Mouse (Mus musculus): Measurements from ENCODE around the gene 4933428G20Rik. TPM values are rescaled to one million over a fixed set of nuclear protein-coding genes. Genes with fewer than 3 reads are reported as not detected.

4933428G20Rik gene
- polyA plus RNA-seq, 1 experiment from 2014 or later, result 0.32 TPM

DNA sequence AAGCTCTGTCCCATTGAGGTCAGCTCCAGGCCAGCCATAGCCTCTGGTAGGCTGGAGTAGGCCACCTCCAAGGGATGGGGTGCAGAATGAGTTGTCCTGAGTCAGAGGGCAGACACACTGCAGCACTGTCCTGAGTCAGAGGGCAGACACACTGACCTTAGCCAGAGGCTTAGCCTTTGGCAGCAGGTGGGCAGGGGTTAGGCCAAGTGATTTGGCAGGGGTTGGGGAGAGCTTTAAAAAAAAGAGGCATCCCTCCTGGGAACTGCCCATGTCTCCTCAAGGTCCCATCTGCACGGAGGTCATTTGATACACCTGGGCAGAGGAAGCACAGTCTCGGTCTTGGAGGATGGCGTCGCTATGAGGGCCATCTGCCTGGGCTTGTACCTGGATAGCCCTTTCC, 36.1 kb downstream of the 4933428G20Rik start:
- TF ChIP-seq EP300 (IDR thresholded peaks at IDR 0.05) (no peak), CTCF (IDR thresholded peaks at IDR 0.05) (no peak)
- no peaks in the 10 kb centered on the region for H3K27me3 ChIP-seq (replicated peaks; ENCODE audit: insufficient read depth, low read length)
- H3K36me3 ChIP-seq (ENCODE audit: insufficient read depth, low read length), result peaks cover 53% of the 10 kb centered on the region; the same call in 1 of the 2 replicates
- H3K4me2 ChIP-seq (replicated peaks; ENCODE audit: low read depth, low read length), result no peak overlapping the region
- no peak overlapping the region for H3K9ac ChIP-seq (replicated peaks; ENCODE audit: low read depth)
- H3K9me3 ChIP-seq (ENCODE audit: low read length), result no peaks in the 10 kb centered on the region
- no peak overlapping the region for H3K27ac ChIP-seq (ENCODE audit: low read length)
- no peak for DNase-seq (ENCODE audit: low spot score)
- H3K4me3 ChIP-seq (ENCODE audit: low read depth, low read length), result no peak overlapping the region
- no peak for ATAC-seq
- no peaks in the 10 kb centered on the region for H3K4me1 ChIP-seq (ENCODE audit: insufficient read depth, low read depth, low read length)
- WGBS, result 97% methylated on average over 4 of the region's 4 CpGs

DNA sequence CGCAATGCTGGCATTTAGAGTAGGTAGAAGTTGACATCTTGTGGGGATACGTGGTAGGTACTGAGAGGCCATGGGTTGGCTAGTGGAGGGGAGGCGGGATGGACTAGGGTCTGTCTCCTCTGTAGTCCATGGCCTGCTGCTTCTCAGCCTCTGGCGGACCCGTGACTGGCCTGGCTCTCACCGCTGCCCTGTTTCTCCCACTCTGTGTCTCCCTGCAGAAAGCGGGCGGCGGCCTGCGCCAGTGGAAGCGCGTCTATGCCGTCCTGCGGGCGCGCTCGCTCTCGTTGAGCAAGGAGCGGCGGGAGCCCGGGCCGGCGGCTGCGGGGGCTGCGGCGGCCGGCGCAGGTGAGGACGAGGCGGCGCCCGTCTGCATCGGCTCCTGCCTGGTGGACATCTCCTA, 37.0 kb downstream of the 4933428G20Rik start:
- no peaks in the 10 kb centered on the region for H3K27me3 ChIP-seq (replicated peaks; ENCODE audit: insufficient read depth, low read length)
- no peaks in the 10 kb centered on the region for H3K9me3 ChIP-seq (ENCODE audit: low read length)
- no peak for TF ChIP-seq EP300 (IDR thresholded peaks at IDR 0.05)
- TF ChIP-seq CTCF (IDR thresholded peaks at IDR 0.05), result no peak
- ATAC-seq (no peak), DNase-seq (ENCODE audit: low spot score) (no peak)
- H3K4me1 ChIP-seq (ENCODE audit: insufficient read depth, low read depth, low read length), result no peaks in the 10 kb centered on the region
- H3K27ac ChIP-seq (ENCODE audit: low read length), result no peak overlapping the region
- no peak overlapping the region for H3K4me3 ChIP-seq (ENCODE audit: low read depth, low read length)
- WGBS, result 64% methylated on average over 24 of the region's 33 CpGs
- peaks cover 58% of the 10 kb centered on the region; the same call in 1 of the 2 replicates for H3K36me3 ChIP-seq (ENCODE audit: insufficient read depth, low read length)
- no peak overlapping the region for H3K4me2 ChIP-seq (replicated peaks; ENCODE audit: low read depth, low read length)
- H3K9ac ChIP-seq (replicated peaks; ENCODE audit: low read depth), result no peak overlapping the region

DNA sequence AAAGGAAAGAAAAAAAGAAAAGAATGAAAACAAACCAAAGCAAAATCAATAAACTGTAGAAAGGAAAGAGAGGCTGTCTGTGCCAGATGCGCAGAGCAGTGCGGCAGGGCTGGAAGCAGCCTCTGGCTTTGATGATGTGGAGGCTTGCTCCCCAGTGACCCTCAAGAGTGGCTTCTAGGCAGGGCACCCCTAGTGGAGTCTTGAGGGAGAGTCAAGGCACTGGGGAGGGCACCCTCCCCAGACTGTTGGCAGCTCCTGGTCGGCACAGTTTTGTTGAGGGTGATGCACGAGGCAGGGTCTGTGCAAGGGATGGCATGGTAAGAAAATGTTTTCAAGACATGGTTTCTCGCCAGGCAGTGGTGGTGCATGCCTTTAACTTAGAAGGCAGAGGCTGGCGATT, 37.6 kb downstream of the 4933428G20Rik start:
- Histone ChIP-seq H3K9ac (replicated peaks; ENCODE audit: low read depth) (no peak overlapping the region), H3K9me3 (ENCODE audit: low read length) (no peaks in the 10 kb centered on the region), H3K36me3 (ENCODE audit: insufficient read depth, low read length) (peaks cover 64% of the 10 kb centered on the region; the same call in 1 of the 2 replicates), H3K27ac (ENCODE audit: low read length) (no peak overlapping the region), H3K4me1 (ENCODE audit: insufficient read depth, low read depth, low read length) (no peaks in the 10 kb centered on the region), H3K4me3 (ENCODE audit: low read depth, low read length) (no peak overlapping the region), H3K4me2 (replicated peaks; ENCODE audit: low read depth, low read length) (no peak overlapping the region), H3K27me3 (replicated peaks; ENCODE audit: insufficient read depth, low read length) (no peaks in the 10 kb centered on the region)
- no peak for DNase-seq (ENCODE audit: low spot score)
- WGBS, result 86% methylated on average over 6 of the region's 6 CpGs
- ATAC-seq, result no peak
- TF ChIP-seq CTCF (IDR thresholded peaks at IDR 0.05) (peak; percentile 35; the same call in 1 of the 2 replicates), EP300 (IDR thresholded peaks at IDR 0.05) (no peak)

DNA sequence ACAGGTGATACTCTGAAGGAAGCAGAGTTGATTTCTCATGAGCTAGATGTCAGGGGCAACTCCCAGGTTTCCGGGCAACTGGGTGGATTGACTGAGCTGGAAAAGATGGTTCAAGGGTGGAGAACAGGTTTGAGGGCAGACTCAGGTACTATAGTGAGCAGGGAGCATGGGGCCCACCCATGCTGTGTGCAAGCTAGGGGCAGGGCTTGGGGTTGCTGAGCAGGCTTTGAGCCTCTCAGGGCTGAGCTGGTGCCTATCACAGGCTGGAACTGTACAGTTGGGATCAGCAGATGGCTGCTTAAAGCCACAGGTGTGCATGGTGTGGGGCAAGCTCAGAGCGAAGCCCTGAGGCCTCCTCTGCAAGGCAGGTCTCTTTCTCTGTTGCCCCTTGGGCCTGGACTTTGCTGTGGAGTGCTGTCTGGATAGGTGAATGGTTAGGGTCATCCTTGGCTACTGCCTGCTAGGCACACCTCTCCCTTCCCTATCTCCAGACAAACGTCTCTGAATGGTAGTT, 38.8 kb downstream of the 4933428G20Rik start:
- Histone ChIP-seq H3K36me3 (ENCODE audit: insufficient read depth, low read length) (peaks cover 61% of the 10 kb centered on the region; the same call in 1 of the 2 replicates), H3K27me3 (replicated peaks; ENCODE audit: insufficient read depth, low read length) (no peaks in the 10 kb centered on the region), H3K4me3 (ENCODE audit: low read depth, low read length) (no peak overlapping the region), H3K4me2 (replicated peaks; ENCODE audit: low read depth, low read length) (no peak overlapping the region), H3K9me3 (ENCODE audit: low read length) (no peaks in the 10 kb centered on the region), H3K27ac (ENCODE audit: low read length) (no peak overlapping the region), H3K4me1 (ENCODE audit: insufficient read depth, low read depth, low read length) (no peaks in the 10 kb centered on the region), H3K9ac (replicated peaks; ENCODE audit: low read depth) (no peak overlapping the region)
- TF ChIP-seq EP300 (IDR thresholded peaks at IDR 0.05), result no peak
- no peak for TF ChIP-seq CTCF (IDR thresholded peaks at IDR 0.05)
- no peak for DNase-seq (ENCODE audit: low spot score)
- 89% methylated on average over 3 of the region's 3 CpGs for WGBS
- ATAC-seq, result no peak

DNA sequence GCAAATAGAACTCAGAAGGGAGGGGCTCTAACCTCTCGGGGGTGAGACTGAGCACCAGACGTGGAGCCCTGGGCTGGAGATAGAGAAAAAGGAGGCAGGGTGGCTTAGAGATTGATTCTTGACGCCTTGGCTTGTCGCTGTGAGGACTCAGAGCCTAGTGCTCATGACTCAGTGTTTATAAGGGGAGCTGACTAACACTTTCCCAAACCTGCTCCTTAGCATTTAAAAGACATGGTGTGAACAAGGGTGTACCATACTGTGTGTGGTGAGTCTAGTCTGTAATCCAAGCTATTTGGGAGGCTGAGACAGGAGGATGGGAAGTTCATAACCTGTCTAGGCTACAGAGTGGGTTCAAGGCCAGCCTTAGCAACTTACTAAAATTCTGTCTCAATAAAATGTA, 43.0 kb downstream of the 4933428G20Rik start:
- H3K36me3 ChIP-seq (ENCODE audit: insufficient read depth, low read length), result peaks cover 53% of the 10 kb centered on the region; the same call in 1 of the 2 replicates
- H3K9me3 ChIP-seq (ENCODE audit: low read length), result no peaks in the 10 kb centered on the region
- H3K4me1 ChIP-seq (ENCODE audit: insufficient read depth, low read depth, low read length), result no peaks in the 10 kb centered on the region
- no peak for TF ChIP-seq CTCF (IDR thresholded peaks at IDR 0.05)
- TF ChIP-seq EP300 (IDR thresholded peaks at IDR 0.05), result no peak
- ATAC-seq (no peak), DNase-seq (ENCODE audit: low spot score) (no peak)
- no peaks in the 10 kb centered on the region for H3K27me3 ChIP-seq (replicated peaks; ENCODE audit: insufficient read depth, low read length)
- H3K4me3 ChIP-seq (ENCODE audit: low read depth, low read length), result no peak overlapping the region
- no peak overlapping the region for H3K9ac ChIP-seq (replicated peaks; ENCODE audit: low read depth)
- no peak overlapping the region for H3K4me2 ChIP-seq (replicated peaks; ENCODE audit: low read depth, low read length)
- 82% methylated on average over 4 of the region's 4 CpGs for WGBS
- no peak overlapping the region for H3K27ac ChIP-seq (ENCODE audit: low read length)

DNA sequence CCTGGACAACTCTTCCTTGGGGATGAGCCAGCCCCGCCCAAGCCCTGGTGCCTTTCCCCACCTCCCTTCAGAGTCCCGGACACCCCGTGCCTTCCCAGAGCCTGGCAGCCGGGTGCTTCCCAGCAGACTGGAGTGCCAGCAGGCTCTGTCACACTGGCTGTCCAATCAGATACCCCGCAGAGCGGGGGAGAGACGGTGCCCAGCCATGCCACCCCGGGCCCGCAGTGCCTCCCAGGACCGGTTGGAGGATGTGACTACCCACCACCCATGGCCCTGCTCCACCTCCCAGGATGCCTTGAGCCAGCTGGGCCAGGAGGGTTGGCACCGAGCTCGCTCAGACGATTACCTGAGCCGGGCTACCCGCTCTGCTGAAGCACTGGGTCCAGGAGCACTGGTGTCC, 48.5 kb downstream of the 4933428G20Rik start:
- WGBS, result 90% methylated on average over 15 of the region's 15 CpGs
- ATAC-seq (no peak), DNase-seq (ENCODE audit: low spot score) (no peak)
- Histone ChIP-seq H3K9ac (replicated peaks; ENCODE audit: low read depth) (no peak overlapping the region), H3K4me2 (replicated peaks; ENCODE audit: low read depth, low read length) (no peak overlapping the region), H3K27me3 (replicated peaks; ENCODE audit: insufficient read depth, low read length) (no peaks in the 10 kb centered on the region), H3K36me3 (ENCODE audit: insufficient read depth, low read length) (peaks cover 35% of the 10 kb centered on the region; the same call in 1 of the 2 replicates), H3K27ac (ENCODE audit: low read length) (no peak overlapping the region), H3K9me3 (ENCODE audit: low read length) (no peaks in the 10 kb centered on the region), H3K4me3 (ENCODE audit: low read depth, low read length) (no peak overlapping the region), H3K4me1 (ENCODE audit: insufficient read depth, low read depth, low read length) (peaks cover 3% of the 10 kb centered on the region; the same call in 1 of the 2 replicates)
- TF ChIP-seq EP300 (IDR thresholded peaks at IDR 0.05) (no peak), CTCF (IDR thresholded peaks at IDR 0.05) (no peak)

Measured in lung, postnatal 0 days (tissue).